Mouse (Mus musculus) liver, embryonic 18 days (tissue): ENCODE measurements around the gene H2al1m. TPM values are rescaled to one million over a fixed set of nuclear protein-coding genes. Genes with fewer than 3 reads are reported as not detected.

Experiments
- polyA plus RNA-seq: library from polyadenylated mRNA; depleted of rRNA; stranded (reverse); fragments of >200 nt; gene quantifications from 2 replicates; pipeline ENCODE4 v1.2.3, GENCODE M21; 2012; rRNA removed

H2al1m gene
- polyA plus RNA-seq = 1.2 and 2.1 TPM in 2 replicates

GRCm38 (mm10) chrX:9283464-9283863 is at the start of gene H2al1m:
H2al1m (plus strand) TSS chrX:9283764.

GRCm38 (mm10) chrX:9256766-9257165 is 26.8 kb upstream of the H2al1m start, which contains the start of gene Gm14862:
Gm14862 (minus strand) TSS chrX:9256899.

GRCm38 (mm10) chrX:9272460-9273361 is 10.9 kb upstream of the H2al1m start, which contains the start of gene Xk:
Xk (plus strand) TSS chrX:9272756.

Other genes with a start within 250 kb of the H2al1m start
- not detected in 2 replicates for gene Fthl17f, start 220.7 kb upstream of the H2al1m start, polyA plus RNA-seq
- not detected in 2 replicates for gene 4930402K13Rik, start 179.2 kb upstream of the H2al1m start, polyA plus RNA-seq
- 0.05 and 0.06 TPM in 2 replicates for gene Lancl3, start 83.9 kb upstream of the H2al1m start, polyA plus RNA-seq
- gene Gm14862, start 26.9 kb upstream of the H2al1m start, polyA plus RNA-seq = 0.44 and 0.76 TPM in 2 replicates
- 8.2 and 9.3 TPM in 2 replicates for gene Xk, start 11.0 kb upstream of the H2al1m start, polyA plus RNA-seq
- 0.11 TPM in 1 of 2 replicates, not detected in the other for gene H2al1k, start 66.9 kb downstream of the H2al1m start, polyA plus RNA-seq
- 10.4 and 13.6 TPM in 2 replicates for gene Cybb, start 204.0 kb downstream of the H2al1m start, polyA plus RNA-seq